8 mouse cellular contexts compared by ENCODE assay signal in the genomic region with DNA sequence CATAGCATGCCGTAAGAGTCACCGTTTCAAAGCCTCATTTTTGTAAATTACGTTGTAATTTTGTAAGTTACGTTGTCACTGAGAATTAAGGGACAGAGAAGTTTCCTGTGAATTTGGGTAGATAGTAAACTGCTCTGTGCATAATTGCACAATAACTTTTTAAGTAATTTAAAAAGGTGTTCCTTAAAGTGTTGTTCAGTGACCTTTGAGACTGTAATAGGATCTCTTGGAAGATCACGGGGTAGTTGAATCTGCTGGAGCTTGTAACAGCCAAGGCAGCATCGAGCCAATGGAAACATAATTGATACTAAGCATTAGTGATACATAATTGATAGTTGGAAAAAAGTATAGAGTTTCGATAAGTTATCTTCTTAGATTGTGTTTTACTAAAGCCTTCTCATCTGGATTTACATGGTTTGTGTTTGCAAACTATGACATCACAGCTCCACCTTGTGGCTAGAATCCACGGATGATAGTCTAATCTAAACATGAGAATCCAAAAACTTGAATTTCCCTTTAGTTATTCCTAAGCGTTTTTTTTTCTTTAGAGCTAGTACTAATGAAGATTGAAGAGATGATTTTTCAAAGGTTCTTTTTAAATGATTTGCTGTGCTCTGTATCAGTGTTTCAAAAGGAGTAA.
A peak's percentile ranks its signal among the peaks of the same experiment; 100 is the strongest.
DNase-seq lines count a peak whose midpoint lies in the region; ATAC-seq and TF ChIP-seq lines count a peak whose summit lies in the region.
"Had no signal": no experiment of that assay in that cellular context is flagged by ENCODE, and none has a peak within 500 bp of the region (broad histone marks: within the 10 kb centered on the region; RNA-seq: fewer than 3 reads in every experiment).

No protein-coding gene starts in this region.

- no peaks in the 10 kb centered on the region for H3K36me3 ChIP-seq in midbrain, embryonic 12.5 days
- peaks cover 11% of the 10 kb centered on the region for H3K36me3 ChIP-seq in midbrain, embryonic 10.5 days

- no peak overlapping the region for H3K27ac ChIP-seq in midbrain, embryonic 12.5 days (replicated peaks)
- no peak overlapping the region for H3K27ac ChIP-seq in midbrain, embryonic 10.5 days (replicated peaks)
- H3K27ac ChIP-seq: lung, embryonic 15.5 days had no signal

- no peak overlapping the region for H3K4me2 ChIP-seq in midbrain, embryonic 12.5 days (replicated peaks)
- H3K4me2 ChIP-seq: lung, embryonic 15.5 days had no signal

- H3K9me3 ChIP-seq in midbrain, embryonic 12.5 days: no peaks in the 10 kb centered on the region
- no peaks in the 10 kb centered on the region for H3K9me3 ChIP-seq in midbrain, embryonic 10.5 days (replicated peaks)
- H3K9me3 ChIP-seq: lung, embryonic 15.5 days had no signal

- ATAC-seq in midbrain, embryonic 12.5 days (ENCODE audit: low FRiP score, low read depth): peak; percentile 55; the same call in 1 of the 2 replicates
- no peak for ATAC-seq in Patski

- TF ChIP-seq CTCF in Patski (IDR thresholded peaks at IDR 0.05): peak; percentile 54

- no peak for DNase-seq in midbrain, embryonic 10.5 days (ENCODE audit: low spot score)
- DNase-seq in Patski (ENCODE audit: low read depth, low spot score): peak; percentile 9
- peak; percentile 30 for DNase-seq in cerebellum, adult 8-10 months
- peak; percentile 48 to 77 for DNase-seq in heart, postnatal 10 days
- peak; percentile 52 to 61 for DNase-seq in left cerebral cortex, postnatal 10 days (ENCODE audit: extremely low spot score in 1 of 2, low spot score in 2 of 2)
- DNase-seq in right cerebral cortex, postnatal 14 days: peak; percentile 67

- H3K27me3 ChIP-seq in midbrain, embryonic 12.5 days: no peaks in the 10 kb centered on the region
- no peaks in the 10 kb centered on the region for H3K27me3 ChIP-seq in midbrain, embryonic 10.5 days (ENCODE audit: low read depth, poor library complexity, severe bottlenecking)
- no peaks in the 10 kb centered on the region for H3K27me3 ChIP-seq in Patski
- H3K27me3 ChIP-seq: lung, embryonic 15.5 days had no signal

- in situ Hi-C loops in Patski (cut with MboI; ENCODE audit: low pct_unique_long_range_greater_than_20kb): loop anchor here (5.0 to 10.0 kb wide), 3 partner anchors 108 to 264 kb away; no protein-coding TSS in a partner anchor

- CTCF ChIA-PET in Patski (lab: Charles Lee): interaction anchor here (0.7 to 2.2 kb wide), 10 partner anchors 12 to 401 kb away, joined by 3 to 7 read pairs (median 4); no protein-coding TSS in a partner anchor

- POLR2A ChIA-PET in Patski (lab: Charles Lee): no interaction called here

- no peak overlapping the region for H3K4me3 ChIP-seq in midbrain, embryonic 12.5 days
- no peak overlapping the region for H3K4me3 ChIP-seq in midbrain, embryonic 10.5 days
- H3K4me3 ChIP-seq: lung, embryonic 15.5 days had no signal

- intact Hi-C loops in heart, postnatal 10 days (cut with DNase I): loop anchor here (1.0 to 5.0 kb wide), 5 partner anchors 66 to 463 kb away; no protein-coding TSS in a partner anchor
- intact Hi-C loops in left cerebral cortex, postnatal 10 days (cut with DNase I): loop anchor here (2.0 kb wide), 2 partner anchors 112 to 394 kb away; no protein-coding TSS in a partner anchor

- H3K4me1 ChIP-seq in midbrain, embryonic 12.5 days: no peaks in the 10 kb centered on the region
- H3K4me1 ChIP-seq in midbrain, embryonic 10.5 days: no peaks in the 10 kb centered on the region
- H3K4me1 ChIP-seq: lung, embryonic 15.5 days had no signal

- 73% methylated on average over 9 of the region's 9 CpGs for WGBS in midbrain, embryonic 12.5 days
- 76% methylated on average over 9 of the region's 9 CpGs for WGBS in midbrain, embryonic 10.5 days

- H3K9ac ChIP-seq in midbrain, embryonic 12.5 days (replicated peaks): no peak overlapping the region
- H3K9ac ChIP-seq: lung, embryonic 15.5 days had no signal
